Mouse (Mus musculus) heart, embryonic 10.5 days (tissue): ENCODE data around the gene Med16. TPM values are rescaled to one million over a fixed set of nuclear protein-coding genes. Genes with fewer than 3 reads are reported as not detected.
"Not testable (repeated sequence)": the region's sequence is repeated elsewhere in the genome, so short reads cannot be mapped to it uniquely, and the experiment has no call there.

Source experiments
- DNase-seq: peaks from one replicate; pipeline ENCODE4 v3.0.0-alpha.2; 2017; ENCODE audit warnings: low spot score
- H3K27ac ChIP-seq: fragments of 300-500 bp; sonication (generic); 2 replicates; pipeline ENCODE4 v1.5.1; 2016; ENCODE audit warnings: mild to moderate bottlenecking
- H3K27me3 ChIP-seq: fragments of 300-500 bp; sonication (generic); 2 replicates; pipeline ENCODE4 v1.6.1; 2016; ENCODE audit warnings: mild to moderate bottlenecking; ENCODE audit not compliant: poor library complexity, insufficient read depth, severe bottlenecking
- H3K36me3 ChIP-seq: fragments of 300-500 bp; sonication (generic); 2 replicates; pipeline ENCODE4 v1.6.1; 2016; ENCODE audit warnings: mild to moderate bottlenecking, moderate library complexity
- H3K4me1 ChIP-seq: fragments of 300-500 bp; sonication (generic); 2 replicates; pipeline ENCODE4 v1.6.1; 2016; ENCODE audit warnings: mild to moderate bottlenecking
- H3K4me3 ChIP-seq: fragments of 300-500 bp; sonication (generic); 2 replicates; pipeline ENCODE4 v1.5.1; 2016; ENCODE audit warnings: mild to moderate bottlenecking, moderate library complexity
- H3K9me3 ChIP-seq: fragments of 300-500 bp; sonication (generic); 2 replicates; pipeline ENCODE4 v1.6.1; 2016; ENCODE audit warnings: mild to moderate bottlenecking, moderate library complexity
- WGBS: fragments of 180-500 bp; shearing (Covaris S2); methylation state at CpG from one replicate; pipeline ENCODE4 v1.1.7; 2016; 5-methylcytosine and 5-hydroxymethylcytosine counted together
- polyA plus RNA-seq: library from polyadenylated mRNA; unstranded; fragments of >200 nt; fragmentation: Nextera tagmentation; extraction: Ambion mirVana; gene quantifications from 2 replicates; pipeline ENCODE4 v1.2.1, GENCODE M21; 2016

Gene Med16
- polyA plus RNA-seq, 1 experiment from 2014 or later, result 51.9 TPM

GRCm38 (mm10) chr10:79909092-79909922 lies 584 bp upstream of the Med16 start:
- DNase-seq, result no peak
- Histone ChIP-seq H3K9me3 (no peaks in the 10 kb centered on the region), H3K4me1 (peaks cover 38% of the 10 kb centered on the region), H3K36me3 (peaks cover 63% of the 10 kb centered on the region), H3K27me3 (no peaks in the 10 kb centered on the region), H3K4me3 (peak overlapping the region; percentile 86), H3K27ac (peak overlapping the region; percentile 100)
- 25% methylated on average over 14 of the region's 14 CpGs for WGBS

GRCm38 (mm10) chr10:79907415-79907814 lies 1.3 kb downstream of the Med16 start:
- Histone ChIP-seq H3K4me3 (no peak overlapping the region), H3K4me1 (peaks cover 26% of the 10 kb centered on the region), H3K9me3 (no peaks in the 10 kb centered on the region), H3K36me3 (peaks cover 69% of the 10 kb centered on the region), H3K27me3 (no peaks in the 10 kb centered on the region), H3K27ac (0 out of 2 replicates have a peak overlapping the region, but pooled peaks have one; percentile 25)
- DNase-seq, result no peak
- 94% methylated on average over 10 of the region's 10 CpGs for WGBS

- no peak overlapping the region for H3K4me3 ChIP-seq
- H3K9me3 ChIP-seq, result no peaks in the 10 kb centered on the region
- H3K36me3 ChIP-seq, result peaks cover 67% of the 10 kb centered on the region
- H3K4me1 ChIP-seq, result peaks cover 23% of the 10 kb centered on the region
- no peaks in the 10 kb centered on the region for H3K27me3 ChIP-seq
- WGBS, result 93% methylated on average over 9 of the region's 9 CpGs
- no peak overlapping the region for H3K27ac ChIP-seq
- DNase-seq, result no peak
Measured at GRCm38 (mm10) chr10:79906712-79907111, 2.0 kb downstream of the Med16 start.

- WGBS, result 51% methylated on average over 2 of the region's 2 CpGs
- H3K27me3 ChIP-seq, result peaks cover 12% of the 10 kb centered on the region; the same call in 1 of the 2 replicates
- DNase-seq, result no peak
- no peak overlapping the region for H3K27ac ChIP-seq
- H3K9me3 ChIP-seq, result no peaks in the 10 kb centered on the region
- no peak overlapping the region for H3K4me3 ChIP-seq
- H3K36me3 ChIP-seq, result peaks cover 88% of the 10 kb centered on the region
- H3K4me1 ChIP-seq, result peaks cover 19% of the 10 kb centered on the region
Measured at GRCm38 (mm10) chr10:79900951-79901410, 7.7 kb downstream of the Med16 start.

- DNase-seq, result no peak
- peaks cover 12% of the 10 kb centered on the region; the same call in 1 of the 2 replicates for H3K27me3 ChIP-seq
- H3K9me3 ChIP-seq, result no peaks in the 10 kb centered on the region
- H3K4me3 ChIP-seq, result no peak overlapping the region; the same call in 1 of the 2 replicates
- WGBS, result 44% methylated on average over 20 of the region's 20 CpGs
- peaks cover 21% of the 10 kb centered on the region for H3K4me1 ChIP-seq
- H3K27ac ChIP-seq, result no peak overlapping the region
- peaks cover 73% of the 10 kb centered on the region for H3K36me3 ChIP-seq
Measured at GRCm38 (mm10) chr10:79897316-79898245, 11.1 kb downstream of the Med16 start.

- no peaks in the 10 kb centered on the region for H3K9me3 ChIP-seq
- H3K36me3 ChIP-seq, result peaks cover 66% of the 10 kb centered on the region
- WGBS, result 83% methylated on average over 13 of the region's 13 CpGs
- H3K27ac ChIP-seq, result no peak overlapping the region
- peaks cover 12% of the 10 kb centered on the region; the same call in 1 of the 2 replicates for H3K27me3 ChIP-seq
- peaks cover 21% of the 10 kb centered on the region for H3K4me1 ChIP-seq
- H3K4me3 ChIP-seq, result no peak overlapping the region
- DNase-seq, result no peak
Measured at GRCm38 (mm10) chr10:79896814-79897213, 11.9 kb downstream of the Med16 start.

GRCm38 (mm10) chr10:79896306-79896705 lies 12.4 kb downstream of the Med16 start:
- H3K9me3 ChIP-seq, result no peaks in the 10 kb centered on the region
- no peak overlapping the region for H3K4me3 ChIP-seq
- H3K27ac ChIP-seq, result no peak overlapping the region
- peaks cover 21% of the 10 kb centered on the region for H3K4me1 ChIP-seq
- H3K36me3 ChIP-seq, result peaks cover 62% of the 10 kb centered on the region
- peaks cover 17% of the 10 kb centered on the region; the same call in 1 of the 2 replicates for H3K27me3 ChIP-seq
- 91% methylated on average over 16 of the region's 16 CpGs for WGBS
- DNase-seq, result no peak

GRCm38 (mm10) chr10:79892451-79893118 lies 16.1 kb downstream of the Med16 start:
- DNase-seq, result peak; percentile 90
- H3K27ac ChIP-seq, H3K4me3 ChIP-seq, H3K4me1 ChIP-seq, H3K9me3 ChIP-seq: not testable (repeated sequence)
- H3K36me3 ChIP-seq, result peaks cover 32% of the 10 kb centered on the region
- peaks cover 17% of the 10 kb centered on the region; the same call in 1 of the 2 replicates for H3K27me3 ChIP-seq
- WGBS, result 43% methylated on average over 22 of the region's 22 CpGs

- 36% methylated on average over 5 of the region's 5 CpGs for WGBS
Measured at GRCm38 (mm10) chr10:79890670-79891069, 18.1 kb downstream of the Med16 start, which contains the start of gene Cfd. Gene Cfd (plus strand): TSS chr10:79890853.

GRCm38 (mm10) chr10:79889386-79889785 lies 19.3 kb downstream of the Med16 start:
- H3K4me1 ChIP-seq, result 0 out of 2 replicates have a peak, but pooled peaks cover 3% of the 10 kb centered on the region
- H3K9me3 ChIP-seq, result no peaks in the 10 kb centered on the region
- H3K27ac ChIP-seq, result no peak overlapping the region
- peaks cover 21% of the 10 kb centered on the region; the same call in 1 of the 2 replicates for H3K27me3 ChIP-seq
- 84% methylated on average over 2 of the region's 2 CpGs for WGBS
- peaks cover 3% of the 10 kb centered on the region; the same call in 1 of the 2 replicates for H3K36me3 ChIP-seq
- no peak for DNase-seq
- no peak overlapping the region for H3K4me3 ChIP-seq

More at GRCm38 (mm10) chr10:79890670-79891069, 18.1 kb downstream of the Med16 start, which contains the start of gene Cfd:
- Histone ChIP-seq H3K27me3 (peaks cover 19% of the 10 kb centered on the region; the same call in 1 of the 2 replicates), H3K36me3 (peaks cover 13% of the 10 kb centered on the region), H3K4me1 (0 out of 2 replicates have a peak, but pooled peaks cover 3% of the 10 kb centered on the region), H3K27ac (no peak within 1 kb of the TSS; the same call in 1 of the 2 replicates), H3K4me3 (no peak within 1 kb of the TSS), H3K9me3 (no peaks in the 10 kb centered on the region)
- no peak for DNase-seq

- Histone ChIP-seq H3K36me3 (no peaks in the 10 kb centered on the region), H3K4me3 (no peak overlapping the region), H3K4me1 (peaks cover 23% of the 10 kb centered on the region), H3K9me3 (no peaks in the 10 kb centered on the region), H3K27me3 (peaks cover 40% of the 10 kb centered on the region), H3K27ac (no peak overlapping the region)
- no peak for DNase-seq
- 82% methylated on average over 8 of the region's 8 CpGs for WGBS
Measured at GRCm38 (mm10) chr10:79886611-79887010, 22.1 kb downstream of the Med16 start.

GRCm38 (mm10) chr10:79886054-79886453 lies 22.7 kb downstream of the Med16 start, which contains the start of gene Elane:
Gene Elane (plus strand): TSS chr10:79886247.
- 84% methylated on average over 6 of the region's 6 CpGs for WGBS

More at GRCm38 (mm10) chr10:79886054-79886453, 22.7 kb downstream of the Med16 start, which contains the start of gene Elane:
- no peaks in the 10 kb centered on the region for H3K36me3 ChIP-seq
- no peaks in the 10 kb centered on the region for H3K9me3 ChIP-seq
- DNase-seq, result no peak
- peaks cover 40% of the 10 kb centered on the region for H3K27me3 ChIP-seq
- peaks cover 28% of the 10 kb centered on the region for H3K4me1 ChIP-seq
- H3K4me3 ChIP-seq, result no peak within 1 kb of the TSS
- H3K27ac ChIP-seq, result no peak within 1 kb of the TSS
